21 mouse cellular contexts compared by ENCODE assay signal in genomic region chr8:119408311-119408710, GRCm38 (mm10). TPM values are rescaled to one million over a fixed set of nuclear protein-coding genes. Genes with fewer than 3 reads are reported as not detected.
"Had no signal": no experiment of that assay in that cellular context is flagged by ENCODE, and none has a peak within 500 bp of the region (broad histone marks: within the 10 kb centered on the region; RNA-seq: fewer than 3 reads in every experiment).

No protein-coding gene starts in this region.

- DNase-seq: kidney, adult 18-20 months; kidney, adult 9 months; kidney, postnatal 14 days; kidney, postnatal 4 days; left cerebral cortex, postnatal 4 days; lung, embryonic 14.5 days; midbrain, embryonic 14.5 days; retina, postnatal 1 day; right cerebral cortex, postnatal 25 days; spleen, adult 18-20 months; thymus, postnatal 36 days had no signal

- H3K4me1 ChIP-seq: stomach, embryonic 15.5 days had no signal

- H3K9me3 ChIP-seq: limb, embryonic 12.5 days; limb, embryonic 15.5 days; liver, embryonic 12.5 days; liver, embryonic 15.5 days; stomach, embryonic 15.5 days had no signal

- ATAC-seq: intestine, embryonic 16.5 days had no signal

- H3K9ac ChIP-seq: limb, embryonic 12.5 days; limb, embryonic 15.5 days; liver, embryonic 12.5 days; liver, embryonic 15.5 days; lung, embryonic 14.5 days; stomach, embryonic 15.5 days had no signal

- H3K27ac ChIP-seq: limb, embryonic 12.5 days; limb, embryonic 15.5 days; liver, embryonic 12.5 days; liver, embryonic 15.5 days; stomach, embryonic 15.5 days had no signal

- H3K4me2 ChIP-seq: limb, embryonic 12.5 days; limb, embryonic 15.5 days; liver, embryonic 12.5 days; liver, embryonic 15.5 days; lung, embryonic 14.5 days; midbrain, embryonic 11.5 days; stomach, embryonic 15.5 days had no signal

- H3K4me3 ChIP-seq: limb, embryonic 12.5 days; limb, embryonic 15.5 days; liver, embryonic 12.5 days; liver, embryonic 15.5 days; stomach, embryonic 15.5 days had no signal

- H3K27me3 ChIP-seq: liver, embryonic 12.5 days; liver, embryonic 15.5 days; stomach, embryonic 15.5 days had no signal

RNA-seq across cellular contexts. Expression of gene Osgin1, which starts 25.6 kb away (rescaled TPM):
- total RNA-seq: megakaryocyte-erythroid progenitor cell, adult 5-6 weeks; midbrain, postnatal 0 days had no signal
- polyA plus RNA-seq: midbrain, embryonic 14.5 days had no signal

RNA-seq across cellular contexts. Expression of gene Necab2, which starts 38.2 kb away (rescaled TPM):
- total RNA-seq: megakaryocyte progenitor cell, adult 5-6 weeks; megakaryocyte-erythroid progenitor cell, adult 5-6 weeks had no signal
- polyA plus RNA-seq: liver, embryonic 15.5 days had no signal
